ENCODE assay signal across 8 mouse cellular contexts in genomic region chr8:69887289-69888243, GRCm38 (mm10). TPM values are rescaled to one million over a fixed set of nuclear protein-coding genes. Genes with fewer than 3 reads are reported as not detected.
DNase-seq lines count a peak whose midpoint lies in the region; ATAC-seq and TF ChIP-seq lines count a peak whose summit lies in the region.

Cilp2 (minus strand) TSS chr8:69887687.

- no peaks in the 10 kb centered on the region for H3K36me3 ChIP-seq in spleen, adult 2 months (ENCODE audit: control insufficient read depth, insufficient read depth, low read length)
- no peaks in the 10 kb centered on the region for H3K36me3 ChIP-seq in forebrain, embryonic 16.5 days (ENCODE audit: control insufficient read depth, insufficient read depth)
- H3K36me3 ChIP-seq in neural tube, embryonic 14.5 days (ENCODE audit: control insufficient read depth, insufficient read depth, low read length), result no peaks in the 10 kb centered on the region

- DNase-seq in spleen, adult 2 months (ENCODE audit: low read depth in 1 of 2, low spot score in 2 of 2), result peak in 1 of 2 experiments; percentile 41
- no peak for DNase-seq in spleen, adult 12 weeks (ENCODE audit: low spot score)
- peak; percentile 34 to 48 for DNase-seq in lung, adult 18-20 months
- no peak for DNase-seq in frontal cortex, postnatal 36 days (ENCODE audit: low spot score in 2 of 2)
- no peak for DNase-seq in right cerebral cortex, postnatal 36 days (ENCODE audit: low spot score in 2 of 2)

- TF ChIP-seq POLR2A in spleen, adult 2 months (IDR thresholded peaks at IDR 0.05; ENCODE audit: low read depth, low read length), result no peak

- H3K27me3 ChIP-seq in spleen, adult 2 months (ENCODE audit: control insufficient read depth, insufficient read depth, low read length), result peaks cover 40% of the 10 kb centered on the region
- peaks cover 72% of the 10 kb centered on the region for H3K27me3 ChIP-seq in forebrain, embryonic 16.5 days (replicated peaks; ENCODE audit: control insufficient read depth, insufficient read depth, low read length)
- H3K27me3 ChIP-seq in neural tube, embryonic 14.5 days (ENCODE audit: control insufficient read depth, insufficient read depth, low read length), result peaks cover 66% of the 10 kb centered on the region

- no peak within 1 kb of the TSS; the same call in 1 of the 2 replicates for H3K9ac ChIP-seq in forebrain, embryonic 16.5 days (replicated peaks; ENCODE audit: low read depth, low read length)
- no peak within 1 kb of the TSS for H3K9ac ChIP-seq in neural tube, embryonic 14.5 days (replicated peaks; ENCODE audit: low read depth, low read length)

- WGBS in spleen, adult 2 months, result 2% methylated on average over 60 of the region's 60 CpGs
- WGBS in forebrain, embryonic 16.5 days, result under 1% methylated on average over 59 of the region's 60 CpGs
- WGBS in neural tube, embryonic 14.5 days, result 1% methylated on average over 49 of the region's 60 CpGs

- H3K9me3 ChIP-seq in forebrain, embryonic 16.5 days (ENCODE audit: control insufficient read depth, low read length), result no peaks in the 10 kb centered on the region
- H3K9me3 ChIP-seq in neural tube, embryonic 14.5 days (ENCODE audit: control insufficient read depth, low read length), result no peaks in the 10 kb centered on the region

- H3K4me2 ChIP-seq in forebrain, embryonic 16.5 days (ENCODE audit: low read length), result peak within 1 kb of the TSS; percentile 47
- H3K4me2 ChIP-seq in neural tube, embryonic 14.5 days (ENCODE audit: low read depth, low read length), result peak within 1 kb of the TSS; percentile 36

- no peak for ATAC-seq in forebrain, embryonic 16.5 days
- ATAC-seq in inflammation-experienced regulatory T-cells, adult 6 months, result peak; percentile 44
- 0 out of 2 replicates have a peak, but pooled peaks have one; percentile 7 for ATAC-seq in neural tube, embryonic 14.5 days (ENCODE audit: low read depth)

- no peak for TF ChIP-seq CTCF in spleen, adult 2 months (IDR thresholded peaks at IDR 0.05; ENCODE audit: extremely low read depth, insufficient read depth, insufficient read length, insufficient replicate concordance)

- H3K4me1 ChIP-seq in spleen, adult 2 months (ENCODE audit: control insufficient read depth, insufficient read depth, insufficient read length), result peaks cover 23% of the 10 kb centered on the region
- peaks cover 42% of the 10 kb centered on the region for H3K4me1 ChIP-seq in forebrain, embryonic 16.5 days (replicated peaks; ENCODE audit: control insufficient read depth, insufficient read depth, low read length)
- H3K4me1 ChIP-seq in neural tube, embryonic 14.5 days (ENCODE audit: control insufficient read depth, insufficient read depth, low read length), result peaks cover 13% of the 10 kb centered on the region

- H3K4me3 ChIP-seq in spleen, adult 2 months (ENCODE audit: extremely low read depth, insufficient read depth, insufficient read length), result peak within 1 kb of the TSS; percentile 48
- H3K4me3 ChIP-seq in forebrain, embryonic 16.5 days (replicated peaks; ENCODE audit: low read length), result peak within 1 kb of the TSS; percentile 25
- peak within 1 kb of the TSS; percentile 22 for H3K4me3 ChIP-seq in neural tube, embryonic 14.5 days (ENCODE audit: low read depth, low read length)

- H3K27ac ChIP-seq in spleen, adult 2 months (ENCODE audit: insufficient read depth, low read length), result no peak within 1 kb of the TSS
- H3K27ac ChIP-seq in forebrain, embryonic 16.5 days (ENCODE audit: low read length), result no peak within 1 kb of the TSS
- no peak within 1 kb of the TSS for H3K27ac ChIP-seq in neural tube, embryonic 14.5 days (ENCODE audit: low read depth, low read length)

RNA-seq across cellular contexts. Expression of gene Cilp2, which starts in this region (rescaled TPM):
- 0.11 and 0.34 TPM in 2 replicates for polyA plus RNA-seq in spleen, adult 2 months (2012; rRNA removed)
- polyA plus RNA-seq in forebrain, embryonic 16.5 days (2015; fragmentation: Nextera tagmentation; extraction: Ambion mirVana), result 4.9 and 5.0 TPM in 2 replicates
- not detected for polyA plus RNA-seq in inflammation-experienced regulatory T-cells, adult 6 months (2017; shearing (Covaris generic))
- polyA plus RNA-seq in neural tube, embryonic 14.5 days (2014; fragmentation: Nextera tagmentation; extraction: Ambion mirVana), result 3.5 and 4.3 TPM in 2 replicates

Comparison
In these comparisons a context has a peak if more than half of its experiments do, and no peak if none do; other contexts are left out.
1. Peak in ATAC-seq in inflammation-experienced regulatory T-cells, adult 6 months; RNA of the gene not detected or under 1 TPM.
2. DNase-seq: peak in lung, adult 18-20 months (2 of 2); none in spleen, adult 12 weeks (single experiment), frontal cortex, postnatal 36 days (0 of 2) and right cerebral cortex, postnatal 36 days (0 of 2).
3. Peak in every context shown above with its lines, with median percentiles within 50 percentile points of each other: H3K4me3 ChIP-seq.